In genomic region chr7:24904936-24905335, GRCm38 (mm10) we compare ENCODE assay signal across 7 mouse cellular contexts. TPM values are rescaled to one million over a fixed set of nuclear protein-coding genes. Genes with fewer than 3 reads are reported as not detected.
DNase-seq lines count a peak whose midpoint lies in the region; TF ChIP-seq lines count a peak whose summit lies in the region.

No protein-coding gene starts in this region.

- no peaks in the 10 kb centered on the region for H3K27me3 ChIP-seq in spleen, adult 2 months (ENCODE audit: control insufficient read depth, insufficient read depth, low read length)

- H3K27ac ChIP-seq in spleen, adult 2 months (ENCODE audit: insufficient read depth, low read length): peak overlapping the region; percentile 90

- intact Hi-C loops in heart, postnatal 36 days (cut with DNase I): loop anchor here (1.0 to 5.0 kb wide), 3 partner anchors 14 to 167 kb away; partner anchors contain the start of genes Grik5, Rps19 and Zfp574
- intact Hi-C loops in left cerebral cortex, postnatal 4 days (cut with DNase I): no loop called here

- TF ChIP-seq CTCF in spleen, adult 2 months (IDR thresholded peaks at IDR 0.05; ENCODE audit: extremely low read depth, insufficient read depth, insufficient read length, insufficient replicate concordance): peak; percentile 59; the same call in 1 of the 2 replicates

- 12% methylated on average over 3 of the region's 3 CpGs for WGBS in spleen, adult 2 months

- DNase-seq in CD8-positive naive resting alpha-beta T cell, adult 2 months (ENCODE audit: low read depth in 2 of 2, low spot score in 2 of 2): peak; percentile 45 to 54
- DNase-seq in ZHBTc4 (ENCODE audit: low read depth, low spot score): peak; percentile 86
- peak; percentile 63 for DNase-seq in embryo, embryonic 9.5 days (ENCODE audit: extremely low spot score)
- peak; percentile 40 to 54 for DNase-seq in heart, postnatal 36 days
- DNase-seq in left cerebral cortex, postnatal 4 days: peak; percentile 67
- DNase-seq in mesoderm, embryonic 11.5 days (ENCODE audit: low read depth, low spot score): peak; percentile 78
- peak in 1 of 2 experiments; percentile 75 for DNase-seq in spleen, adult 2 months (ENCODE audit: low read depth in 1 of 2, low spot score in 2 of 2)

- peak overlapping the region; percentile 80 for H3K4me3 ChIP-seq in spleen, adult 2 months (ENCODE audit: extremely low read depth, insufficient read depth, insufficient read length)

- H3K4me1 ChIP-seq in spleen, adult 2 months (ENCODE audit: control insufficient read depth, insufficient read depth, insufficient read length): peaks cover 12% of the 10 kb centered on the region; the same call in 1 of the 2 replicates

- no peak for TF ChIP-seq POLR2A in spleen, adult 2 months (IDR thresholded peaks at IDR 0.05; ENCODE audit: low read depth, low read length)

- H3K36me3 ChIP-seq in spleen, adult 2 months (ENCODE audit: control insufficient read depth, insufficient read depth, low read length): peaks cover 21% of the 10 kb centered on the region

RNA-seq across cellular contexts. Expression of gene Arhgef1, which starts 2.2 kb away (rescaled TPM):
- total RNA-seq in heart, postnatal 36 days (2021): 10 to 100 TPM; 48.8 to 52.8 TPM
- 100 to 1,000 TPM; 143 to 147 TPM for total RNA-seq in left cerebral cortex, postnatal 4 days (2021)
- polyA plus RNA-seq in spleen, adult 2 months (2012; rRNA removed): 915 and 1,063 TPM in 2 replicates

RNA-seq across cellular contexts. Expression of gene Cd79a, which starts 7.8 kb away (rescaled TPM):
- total RNA-seq in heart, postnatal 36 days (2021): 1 to 10 TPM; 1.7 to 2.5 TPM
- under 1 TPM; 0.24 to 0.52 TPM for total RNA-seq in left cerebral cortex, postnatal 4 days (2021)
- polyA plus RNA-seq in spleen, adult 2 months (2012; rRNA removed): 959 and 1,255 TPM in 2 replicates

RNA-seq across cellular contexts. Expression of gene Rps19, which starts 20.8 kb away (rescaled TPM):
- total RNA-seq in heart, postnatal 36 days (2021): 100 to 1,000 TPM; 514 to 531 TPM
- total RNA-seq in left cerebral cortex, postnatal 4 days (2021): 1,000 to 10,000 TPM in 1 of 2 experiments, 100 to 1,000 TPM in 1; 915 to 1,028 TPM
- polyA plus RNA-seq in spleen, adult 2 months (2012; rRNA removed): 627 and 638 TPM in 2 replicates

RNA-seq across cellular contexts. Expression of gene Dmrtc2, which starts 35.1 kb away (rescaled TPM):
- not detected for total RNA-seq in heart, postnatal 36 days (2021)
- total RNA-seq in left cerebral cortex, postnatal 4 days (2021): not detected
- polyA plus RNA-seq in spleen, adult 2 months (2012; rRNA removed): not detected in 2 replicates

RNA-seq across cellular contexts. Expression of gene Lypd4, which starts 35.2 kb away (rescaled TPM):
- not detected for total RNA-seq in heart, postnatal 36 days (2021)
- total RNA-seq in left cerebral cortex, postnatal 4 days (2021): not detected
- polyA plus RNA-seq in spleen, adult 2 months (2012; rRNA removed): not detected in 2 replicates
